Mouse (Mus musculus) MEL (cell line): ENCODE data around the gene Fam69b. TPM values are rescaled to one million over a fixed set of nuclear protein-coding genes. Genes with fewer than 3 reads are reported as not detected.
A peak's percentile ranks its signal among the peaks of the same experiment; 100 is the strongest.

Experiments
- DNase-seq: peaks from one replicate; pipeline ENCODE4 v3.0.0; 2011; ENCODE audit warnings: low read depth, low spot score
- H3K27ac ChIP-seq: 2 replicates; pipeline ENCODE4 v1.5.1; 2012; ENCODE audit warnings: low read depth, mild to moderate bottlenecking, control low read depth, low read length, moderate library complexity; ENCODE audit not compliant: control insufficient read depth
- H3K27me3 ChIP-seq, 2 experiments: fragments of 150-350 bp in 1 of 2; sonication (generic) in 1 of 2; 2 replicates each; pipeline ENCODE4 v1.6.1; 2012; ENCODE audit warnings: low read length in 2 of 2, mild to moderate bottlenecking in 2 of 2, improper control_type of control experiment in 1 of 2, moderate library complexity in 1 of 2; ENCODE audit not compliant: insufficient read depth in 2 of 2, control insufficient read depth in 1 of 2
- H3K36me3 ChIP-seq, 2 experiments: 2 replicates each; pipeline ENCODE4 v1.6.1; 2012 to 2014; ENCODE audit warnings: low read length in 2 of 2, improper control_type of control experiment in 1 of 2, inconsistent platforms in 1 of 2, mild to moderate bottlenecking in 1 of 2; ENCODE audit not compliant: insufficient read depth in 2 of 2, control insufficient read depth in 1 of 2
- H3K4me1 ChIP-seq, 2 experiments: fragments of 150-350 bp in 1 of 2; sonication (generic) in 1 of 2; 2 replicates each; pipeline ENCODE4 v1.6.1; 2012; ENCODE audit warnings: low read length in 2 of 2, improper control_type of control experiment in 1 of 2, mild to moderate bottlenecking in 1 of 2; ENCODE audit not compliant: insufficient read depth in 2 of 2, control insufficient read depth in 1 of 2
- H3K4me3 ChIP-seq, 2 experiments: fragments of 150-350 bp in 1 of 2; sonication (generic) in 1 of 2; 2 replicates each; pipeline ENCODE4 v1.5.1; 2012; ENCODE audit warnings: low read depth in 2 of 2, low read length in 2 of 2, mild to moderate bottlenecking in 2 of 2, moderate library complexity in 2 of 2, control low read depth in 1 of 2, improper control_type of control experiment in 1 of 2; ENCODE audit not compliant: control insufficient read depth in 1 of 2, insufficient read depth in 1 of 2
- H3K79me2 ChIP-seq: 2 replicates; pipeline ENCODE4 v1.6.1; 2012; ENCODE audit warnings: mild to moderate bottlenecking, low read length, moderate library complexity; ENCODE audit not compliant: control insufficient read depth, poor library complexity, insufficient read depth
- H3K9ac ChIP-seq: 2 replicates; pipeline ENCODE4 v1.6.1; 2012; ENCODE audit warnings: low read depth, mild to moderate bottlenecking, control low read depth, low read length, moderate library complexity; ENCODE audit not compliant: control insufficient read depth, poor library complexity, severe bottlenecking
- H3K9me3 ChIP-seq: fragments of 150-350 bp; sonication (generic); replicated peaks from 2 replicates; pipeline ENCODE4 v1.6.1; 2012; ENCODE audit warnings: mild to moderate bottlenecking, low read length, improper control_type of control experiment, moderate library complexity; ENCODE audit not compliant: insufficient read depth
- CHD1 ChIP-seq: IDR thresholded peaks from 2 replicates; pipeline ENCODE4 v1.6.1; 2012; ENCODE audit warnings: low read depth, mild to moderate bottlenecking, inconsistent platforms, low read length, improper control_type of control experiment
- CHD2 ChIP-seq: IDR thresholded peaks from 2 replicates; pipeline ENCODE4 v1.6.1; 2011; ENCODE audit warnings: low read length, improper control_type of control experiment
- E2F4 ChIP-seq: IDR thresholded peaks from 2 replicates; pipeline ENCODE4 v1.6.1; 2011; ENCODE audit warnings: low read depth, low read length, improper control_type of control experiment, borderline replicate concordance
- EP300 ChIP-seq, 2 experiments: IDR thresholded peaks; 2 replicates each; pipeline ENCODE4 v1.6.1; 2011; ENCODE audit warnings: improper control_type of control experiment in 2 of 2, low read length in 2 of 2, low read depth in 1 of 2, mild to moderate bottlenecking in 1 of 2
- GATA1 ChIP-seq: IDR thresholded peaks from 2 replicates; pipeline ENCODE4 v1.6.1; 2011; ENCODE audit warnings: low read depth, low read length, improper control_type of control experiment
- HCFC1 ChIP-seq: IDR thresholded peaks from 2 replicates; pipeline ENCODE4 v1.6.1; 2012; ENCODE audit warnings: low read depth, mild to moderate bottlenecking, inconsistent platforms, low read length, improper control_type of control experiment, moderate library complexity
- JUND ChIP-seq: IDR thresholded peaks from 2 replicates; pipeline ENCODE4 v1.6.1; 2011; ENCODE audit warnings: low read depth, mild to moderate bottlenecking, improper control_type of control experiment, low read length
- KAT2A ChIP-seq: conservative IDR thresholded peaks from 2 replicates; pipeline ENCODE4 v1.6.1; 2012; ENCODE audit warnings: low read depth, low read length, improper control_type of control experiment, inconsistent platforms
- MAX ChIP-seq: IDR thresholded peaks from 2 replicates; pipeline ENCODE4 v1.6.1; 2011; ENCODE audit warnings: low read length, improper control_type of control experiment
- MAZ ChIP-seq: IDR thresholded peaks from 2 replicates; pipeline ENCODE4 v1.6.1; 2012; ENCODE audit warnings: low read depth, mild to moderate bottlenecking, inconsistent platforms, low read length, improper control_type of control experiment
- MXI1 ChIP-seq: IDR thresholded peaks from 2 replicates; pipeline ENCODE4 v1.6.1; 2011; ENCODE audit warnings: mild to moderate bottlenecking, low read depth, low read length, improper control_type of control experiment
- MYC ChIP-seq: IDR thresholded peaks from 2 replicates; pipeline ENCODE4 v1.6.1; 2011; ENCODE audit warnings: low read depth, mild to moderate bottlenecking, low read length, improper control_type of control experiment, moderate library complexity
- NRF1 ChIP-seq: IDR thresholded peaks from 2 replicates; pipeline ENCODE4 v1.6.1; 2014; ENCODE audit warnings: low read depth, mild to moderate bottlenecking, inconsistent platforms, low read length, improper control_type of control experiment, moderate library complexity; ENCODE audit not compliant: poor library complexity, insufficient read depth, severe bottlenecking
- POLR2A ChIP-seq, 2 experiments: IDR thresholded peaks; 2 replicates each; pipeline ENCODE4 v1.6.1; 2011 to 2012; ENCODE audit warnings: low read length in 2 of 2, mild to moderate bottlenecking in 2 of 2, control low read depth in 1 of 2, improper control_type of control experiment in 1 of 2, low read depth in 1 of 2, moderate library complexity in 1 of 2; ENCODE audit not compliant: control insufficient read depth in 1 of 2, insufficient read depth in 1 of 2, poor library complexity in 1 of 2
- RAD21 ChIP-seq: IDR thresholded peaks from 2 replicates; pipeline ENCODE4 v1.6.1; 2011; ENCODE audit warnings: mild to moderate bottlenecking, low read depth, low read length, improper control_type of control experiment
- RCOR1 ChIP-seq: IDR thresholded peaks from 2 replicates; pipeline ENCODE4 v1.6.1; 2012; ENCODE audit warnings: low read depth, mild to moderate bottlenecking, inconsistent platforms, low read length, improper control_type of control experiment
- SIN3A ChIP-seq: IDR thresholded peaks from 2 replicates; pipeline ENCODE4 v1.6.1; 2012; ENCODE audit warnings: low read length, improper control_type of control experiment, inconsistent platforms
- TAL1 ChIP-seq: IDR thresholded peaks from 2 replicates; pipeline ENCODE4 v1.6.1; 2012; ENCODE audit warnings: mild to moderate bottlenecking, inconsistent platforms, low read length, moderate library complexity, mixed read lengths
- TCF12 ChIP-seq: IDR thresholded peaks from 2 replicates; pipeline ENCODE4 v1.6.1; 2014; ENCODE audit warnings: low read depth, mild to moderate bottlenecking, inconsistent platforms, low read length, improper control_type of control experiment, moderate library complexity
- USF1 ChIP-seq: IDR thresholded peaks from 2 replicates; pipeline ENCODE4 v1.6.1; 2014; ENCODE audit warnings: low read depth, mild to moderate bottlenecking, inconsistent platforms, low read length, improper control_type of control experiment, moderate library complexity
- USF2 ChIP-seq, 2 experiments: IDR thresholded peaks; 2 replicates each; pipeline ENCODE4 v1.6.1; 2011 to 2012; ENCODE audit warnings: improper control_type of control experiment in 2 of 2, low read length in 2 of 2, borderline replicate concordance in 1 of 2, inconsistent platforms in 1 of 2, low read depth in 1 of 2, mild to moderate bottlenecking in 1 of 2; ENCODE audit not compliant: insufficient read depth in 1 of 2
- ZKSCAN1 ChIP-seq: IDR thresholded peaks from 2 replicates; pipeline ENCODE4 v1.6.1; 2012; ENCODE audit warnings: low read depth, mild to moderate bottlenecking, inconsistent platforms, low read length, improper control_type of control experiment, moderate library complexity
- ZMIZ1 ChIP-seq: IDR thresholded peaks from 2 replicates; pipeline ENCODE4 v1.6.1; 2012; ENCODE audit warnings: low read depth, mild to moderate bottlenecking, inconsistent platforms, low read length, improper control_type of control experiment, moderate library complexity
- polyA plus RNA-seq, 2 experiments: library from polyadenylated mRNA; stranded (reverse) in 1 of 2; unstranded in 1 of 2; fragments of >175 nt in 1 of 2; fragments of >200 nt in 1 of 2; gene quantifications; 2 replicates each; pipeline versions ENCODE4 v1.2.1 to v1.2.4; 2012; ENCODE audit warnings: low replicate concordance in 2 of 2, low read depth in 1 of 2; ENCODE audit not compliant: insufficient read length in 2 of 2, insufficient read depth in 1 of 2, missing spikeins in 1 of 2
- total RNA-seq: library from RNA; depleted of rRNA; stranded (reverse); fragments of 300-350 nt; gene quantifications from 2 replicates; pipeline ENCODE4 v1.2.3, GENCODE M21; 2012

The Fam69b gene
- total and polyA plus RNA-seq, 3 experiments: 0.42 to 0.67 TPM; not detected in 1

GRCm38 (mm10) chr2:26583640-26584039 lies 44.6 kb upstream of the Fam69b start:
- DNase-seq: no peak
- no peak overlapping the region for H3K4me3 ChIP-seq
- no peaks in the 10 kb centered on the region; the same call in 1 of the 2 replicates for H3K79me2 ChIP-seq
- no peaks in the 10 kb centered on the region for H3K27me3 ChIP-seq
- no peak for TF ChIP-seq ZKSCAN1
- no peak for TF ChIP-seq SIN3A
- TF ChIP-seq CHD1: no peak
- TF ChIP-seq MXI1: peak; percentile 24; the same call in 1 of the 2 replicates
- TF ChIP-seq JUND: no peak
- peak; percentile 73 for TF ChIP-seq RCOR1
- TF ChIP-seq ZMIZ1: 0 out of 2 replicates have a peak, but pooled peaks have one; percentile 48
- no peak for TF ChIP-seq POLR2A (IDR thresholded peaks at IDR 0.05; ENCODE audit: control insufficient read depth in 1 of 2, insufficient read depth in 1 of 2, low read depth in 1 of 2, low read length in 2 of 2, poor library complexity in 1 of 2)
- TF ChIP-seq NRF1: no peak
- no peak for TF ChIP-seq CHD2
- peak; percentile 48; the same call in 1 of the 2 replicates for TF ChIP-seq MAZ
- TF ChIP-seq MYC: no peak
- no peak for TF ChIP-seq USF2 (IDR thresholded peaks at IDR 0.05; ENCODE audit: borderline replicate concordance in 1 of 2, insufficient read depth in 1 of 2, low read depth in 1 of 2, low read length in 2 of 2)
- TF ChIP-seq EP300 (IDR thresholded peaks at IDR 0.05; ENCODE audit: low read depth in 1 of 2, low read length in 2 of 2): peak; percentile 40 to 56; a peak in 3 of 4 replicates
- TF ChIP-seq MAX: no peak
- TF ChIP-seq E2F4: no peak
- no peak for TF ChIP-seq HCFC1
- TF ChIP-seq TAL1: peak; percentile 52
- TF ChIP-seq GATA1: 0 out of 2 replicates have a peak, but pooled peaks have one; percentile 10
- no peak for TF ChIP-seq USF1
- peak; percentile 51 for TF ChIP-seq TCF12
- TF ChIP-seq RAD21: no peak
- TF ChIP-seq KAT2A: no peak
- H3K9me3 ChIP-seq: no peaks in the 10 kb centered on the region
- H3K9ac ChIP-seq: no peak overlapping the region
- H3K4me1 ChIP-seq: peaks cover 4 to 23% of the 10 kb centered on the region in 2 experiments; a peak in 3 of 4 replicates
- H3K27ac ChIP-seq: no peak overlapping the region
- peaks cover 0 to 12% of the 10 kb centered on the region in 2 experiments; a peak in 2 of 4 replicates for H3K36me3 ChIP-seq
